Mouse (Mus musculus) small intestine, adult 2 months (tissue): Measurements from ENCODE around the gene Chrng. TPM values are rescaled to one million over a fixed set of nuclear protein-coding genes. Genes with fewer than 3 reads are reported as not detected.
A peak's percentile ranks its signal among the peaks of the same experiment; 100 is the strongest.

Experiments used
- H3K27ac ChIP-seq: fragments of 200-500 bp; 2 replicates; pipeline ENCODE4 v1.5.1; 2012; ENCODE audit warnings: low read depth, low read length, control low read depth, inconsistent platforms; ENCODE audit not compliant: insufficient read depth
- H3K27me3 ChIP-seq: fragments of 200-500 bp; 2 replicates; pipeline ENCODE4 v1.6.1; 2012; ENCODE audit warnings: mild to moderate bottlenecking, moderate library complexity, low read length, inconsistent platforms; ENCODE audit not compliant: control insufficient read depth, insufficient read depth
- H3K36me3 ChIP-seq: fragments of 200-500 bp; 2 replicates; pipeline ENCODE4 v1.6.1; 2012; ENCODE audit warnings: mild to moderate bottlenecking, low read length, control low read depth, inconsistent platforms; ENCODE audit not compliant: control insufficient read depth, insufficient read depth
- H3K4me1 ChIP-seq: fragments of 200-500 bp; 2 replicates; pipeline ENCODE4 v1.6.1; 2012; ENCODE audit warnings: low read length, inconsistent platforms, mixed read lengths; ENCODE audit not compliant: control insufficient read depth, insufficient read depth, insufficient read length
- H3K4me3 ChIP-seq: fragments of 200-500 bp; 2 replicates; pipeline ENCODE4 v1.5.1; 2012; ENCODE audit warnings: low read depth, mild to moderate bottlenecking, control low read depth, inconsistent platforms, low read length, moderate library complexity
- CTCF ChIP-seq: fragments of 200-500 bp; IDR thresholded peaks from 2 replicates; pipeline ENCODE4 v1.5.1; 2012; ENCODE audit warnings: low read depth, mild to moderate bottlenecking, control low read depth, inconsistent platforms, low read length, moderate library complexity, mixed read lengths; ENCODE audit not compliant: insufficient replicate concordance, insufficient read length; ENCODE audit errors: extremely low read depth
- POLR2A ChIP-seq: fragments of 200-500 bp; IDR thresholded peaks from 2 replicates; pipeline ENCODE4 v1.6.1; 2012; ENCODE audit warnings: low read depth, mild to moderate bottlenecking, control low read depth, inconsistent platforms, low read length, moderate library complexity
- WGBS: fragments of 180-500 bp; shearing (Covaris S2); methylation state at CpG from one replicate; pipeline ENCODE4 v1.1.7; 2018; 5-methylcytosine and 5-hydroxymethylcytosine counted together
- polyA plus RNA-seq: library from polyadenylated mRNA; depleted of rRNA; stranded (reverse); fragments of >200 nt; gene quantifications from 2 replicates; pipeline ENCODE4 v1.2.3, GENCODE M21; 2012

Gene Chrng
- polyA plus RNA-seq, 1 experiment: not detected

DNA sequence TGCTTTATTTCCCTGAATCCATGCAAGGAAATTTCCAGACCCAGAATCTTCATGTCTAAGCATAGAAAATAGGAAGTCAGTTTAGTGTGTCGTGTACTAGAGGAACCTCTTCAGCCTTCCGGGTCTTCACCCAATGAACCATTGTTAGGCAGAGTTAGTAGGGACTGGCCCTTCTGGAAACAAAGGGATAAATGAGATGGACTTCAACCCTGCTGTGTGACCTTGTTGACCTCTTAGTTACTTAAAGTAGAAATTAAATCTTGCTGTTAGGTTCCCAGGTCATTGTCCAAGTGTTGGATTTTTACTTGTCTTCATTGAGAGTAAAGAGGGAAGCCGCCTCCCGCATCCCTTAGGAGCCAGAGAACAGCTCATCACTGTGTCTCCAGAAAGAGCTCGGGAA lies 26.1 kb downstream of the Chrng start:
- Histone ChIP-seq H3K4me3 (no peak overlapping the region), H3K36me3 (peaks cover 47% of the 10 kb centered on the region), H3K27me3 (no peaks in the 10 kb centered on the region), H3K4me1 (no peaks in the 10 kb centered on the region), H3K27ac (no peak overlapping the region)
- 88% methylated on average over 5 of the region's 5 CpGs for WGBS
- TF ChIP-seq POLR2A (no peak), CTCF (no peak)

DNA sequence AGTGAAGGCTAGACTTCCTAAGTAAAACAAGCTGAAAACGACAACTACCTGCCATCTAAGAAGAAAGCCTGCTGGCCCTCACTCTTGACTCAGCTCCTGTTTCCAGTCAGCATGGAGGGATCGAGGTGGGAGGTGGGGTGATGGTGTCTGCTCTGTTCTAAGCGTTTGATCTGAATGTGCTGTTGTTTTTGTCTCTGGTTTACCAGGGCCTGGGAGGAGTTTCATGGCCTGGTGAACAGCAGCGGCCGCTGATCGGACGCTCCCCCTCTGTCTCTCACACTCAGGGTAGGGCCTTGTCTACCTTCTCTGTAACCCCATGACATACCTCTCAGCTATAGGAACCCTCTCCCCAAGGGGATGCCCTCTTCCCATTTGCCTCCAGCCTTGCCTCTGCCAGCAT lies 27.7 kb downstream of the Chrng start:
- TF ChIP-seq POLR2A (no peak), CTCF (no peak)
- WGBS: 91% methylated on average over 7 of the region's 7 CpGs
- Histone ChIP-seq H3K4me1 (no peaks in the 10 kb centered on the region), H3K27ac (no peak overlapping the region), H3K36me3 (peaks cover 36% of the 10 kb centered on the region), H3K27me3 (no peaks in the 10 kb centered on the region), H3K4me3 (no peak overlapping the region)

DNA sequence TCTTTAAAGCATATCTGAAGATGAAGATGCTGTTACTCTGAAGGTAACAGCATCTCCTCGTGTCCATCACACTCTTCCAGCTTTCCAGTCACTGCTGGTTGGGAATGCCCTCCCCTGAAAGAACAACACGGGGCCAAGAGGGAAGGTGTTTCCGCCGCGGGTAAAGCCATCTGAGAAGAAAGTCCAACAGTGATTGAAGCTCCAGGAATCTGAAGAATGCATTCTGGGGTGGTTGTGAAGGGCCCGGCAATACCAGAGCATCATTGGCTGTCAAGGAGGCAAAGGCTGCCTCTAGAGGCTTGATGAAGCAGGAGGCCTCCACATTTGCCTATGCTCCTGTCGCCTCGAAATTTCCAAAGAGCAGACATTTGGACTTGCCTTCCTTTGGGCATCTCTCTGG lies 34.6 kb downstream of the Chrng start:
- no peaks in the 10 kb centered on the region for H3K27me3 ChIP-seq
- no peak overlapping the region for H3K27ac ChIP-seq
- WGBS: 62% methylated on average over 8 of the region's 8 CpGs
- H3K4me1 ChIP-seq: no peaks in the 10 kb centered on the region
- H3K4me3 ChIP-seq: no peak overlapping the region
- peaks cover 18% of the 10 kb centered on the region for H3K36me3 ChIP-seq
- no peak for TF ChIP-seq POLR2A
- TF ChIP-seq CTCF: no peak

DNA sequence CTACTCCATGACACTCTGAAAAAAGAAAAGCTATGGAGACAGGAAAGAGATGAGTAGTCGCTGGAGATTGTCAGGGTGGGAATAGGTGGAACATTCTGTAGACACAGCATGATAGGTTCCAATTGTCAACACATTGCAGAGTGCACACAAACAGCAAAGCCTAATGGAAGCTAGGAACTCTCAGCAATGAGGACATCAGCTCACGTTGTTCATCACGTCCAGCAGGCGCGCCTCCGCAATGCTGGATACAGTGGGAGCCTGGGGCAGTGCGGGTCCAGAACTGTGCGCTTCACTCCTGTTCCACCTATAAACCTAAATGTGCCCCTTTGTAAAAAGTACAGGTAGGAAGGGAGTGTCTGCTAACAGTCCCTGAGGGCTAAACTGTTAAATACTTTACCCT lies 38.6 kb downstream of the Chrng start:
- Histone ChIP-seq H3K4me1 (no peaks in the 10 kb centered on the region), H3K4me3 (no peak overlapping the region), H3K27ac (no peak overlapping the region), H3K36me3 (peaks cover 6% of the 10 kb centered on the region), H3K27me3 (no peaks in the 10 kb centered on the region)
- 88% methylated on average over 8 of the region's 8 CpGs for WGBS
- TF ChIP-seq CTCF (no peak), POLR2A (no peak)

DNA sequence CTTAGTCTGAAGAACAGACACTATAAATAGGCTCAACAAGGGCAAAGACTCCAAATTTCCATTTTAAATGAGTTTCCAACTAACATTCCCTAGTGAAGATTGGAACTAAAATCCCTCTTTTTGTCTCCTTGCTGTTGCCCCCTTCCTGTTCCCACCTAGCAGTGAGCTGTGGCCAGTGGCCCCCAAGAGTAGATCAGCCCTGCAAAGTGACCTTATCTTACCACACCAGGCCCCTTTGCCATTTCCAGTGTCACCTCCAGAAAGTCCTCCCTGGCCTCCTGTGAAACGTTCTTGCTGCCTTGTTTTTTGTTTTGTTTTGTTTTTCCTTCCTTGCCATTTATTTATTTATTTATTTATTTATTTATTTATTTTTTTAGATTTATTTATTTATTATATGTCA lies 41.0 kb downstream of the Chrng start:
- Histone ChIP-seq H3K27ac (no peak overlapping the region), H3K4me3 (no peak overlapping the region), H3K4me1 (no peaks in the 10 kb centered on the region), H3K27me3 (no peaks in the 10 kb centered on the region), H3K36me3 (no peaks in the 10 kb centered on the region)
- TF ChIP-seq CTCF: no peak
- TF ChIP-seq POLR2A: no peak
- 44% methylated on average over 1 of the region's 1 CpGs for WGBS

DNA sequence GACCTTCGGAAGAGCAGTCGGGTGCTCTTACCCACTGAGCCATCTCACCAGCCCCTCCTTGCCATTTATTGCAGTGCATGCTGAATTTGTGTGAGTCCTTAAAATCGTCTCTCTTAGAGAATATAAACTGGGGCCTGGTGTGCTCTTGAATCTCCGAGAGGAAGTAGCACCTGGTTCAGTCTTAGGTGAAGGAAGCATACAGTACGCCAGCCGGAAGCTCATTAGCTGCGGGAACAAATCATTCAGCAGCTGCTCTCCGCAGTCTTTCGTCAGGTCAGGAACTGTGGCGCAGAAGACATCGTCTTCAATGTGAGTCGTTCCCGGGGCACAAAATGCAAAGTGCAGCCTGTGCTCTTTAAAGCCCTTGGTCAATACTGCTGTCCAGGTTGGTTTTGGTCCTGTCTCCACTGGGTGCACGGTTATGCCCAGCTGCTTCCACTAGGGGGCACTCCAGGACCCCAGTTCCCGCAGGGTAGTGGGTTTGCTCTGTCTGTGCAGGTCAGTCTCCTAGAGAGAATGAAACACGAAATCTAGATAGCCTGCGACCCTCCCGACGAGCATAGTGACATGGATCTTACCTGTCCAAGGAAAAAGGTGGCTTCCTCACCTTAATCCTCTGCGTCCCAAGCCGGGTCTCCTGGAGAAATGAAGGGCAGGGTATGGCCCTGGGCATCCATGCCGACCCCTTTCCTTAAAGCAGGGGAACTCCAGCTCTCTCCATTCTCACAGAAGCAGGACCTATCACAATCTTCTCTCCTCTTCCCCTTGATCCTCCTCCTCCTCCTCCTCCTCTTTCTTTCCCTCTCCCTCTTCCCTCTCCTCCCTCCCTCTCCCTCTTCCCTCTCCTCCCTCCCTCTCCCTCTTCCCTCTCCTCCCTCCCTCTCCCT lies 41.7 kb downstream of the Chrng start:
- peak overlapping the region; percentile 28; the same call in 1 of the 2 replicates for H3K4me3 ChIP-seq
- H3K27ac ChIP-seq: no peak overlapping the region
- H3K36me3 ChIP-seq: no peaks in the 10 kb centered on the region
- WGBS: 25% methylated on average over 22 of the region's 22 CpGs
- no peaks in the 10 kb centered on the region for H3K4me1 ChIP-seq
- no peaks in the 10 kb centered on the region for H3K27me3 ChIP-seq
- TF ChIP-seq CTCF (peak; percentile 96), POLR2A (no peak)

DNA sequence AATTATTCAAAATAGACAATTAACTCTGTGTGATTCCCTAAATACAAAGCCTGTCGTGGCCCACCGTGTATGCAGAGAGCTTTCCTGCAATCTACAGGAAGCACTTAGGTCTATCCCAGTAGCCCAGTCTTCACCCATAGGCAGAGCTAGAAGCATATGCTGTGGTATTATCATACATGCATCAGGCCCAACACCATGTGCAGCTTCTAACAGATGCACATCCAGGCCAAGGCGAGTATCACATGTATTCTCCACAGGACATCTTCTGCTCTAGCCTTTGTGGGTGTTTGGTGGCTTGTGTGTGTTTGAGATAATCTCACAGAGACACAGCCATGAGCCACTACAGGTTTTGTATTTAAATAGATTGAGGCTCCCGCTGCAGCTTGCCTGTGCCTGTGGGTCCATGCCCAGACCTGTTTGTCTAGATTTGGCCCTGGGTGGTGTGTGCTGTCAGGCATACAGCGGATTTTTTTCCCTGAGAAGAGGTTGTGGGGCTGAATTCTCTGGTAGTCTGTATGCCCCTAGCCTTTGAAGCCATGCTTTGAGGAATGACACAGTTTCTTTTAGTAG lies 47.7 kb downstream of the Chrng start:
- no peak overlapping the region for H3K27ac ChIP-seq
- H3K4me1 ChIP-seq: no peaks in the 10 kb centered on the region
- H3K36me3 ChIP-seq: no peaks in the 10 kb centered on the region
- TF ChIP-seq POLR2A: no peak
- TF ChIP-seq CTCF: no peak
- H3K27me3 ChIP-seq: no peaks in the 10 kb centered on the region
- WGBS: 67% methylated on average over 5 of the region's 5 CpGs
- no peak overlapping the region for H3K4me3 ChIP-seq
